Mouse (Mus musculus) E14TG2a.4 (cell line): ENCODE data around the gene Morc3.

Experiments used
- H3K27me3 ChIP-seq: 2 replicates; pipeline ENCODE4 v1.6.1; 2014; ENCODE audit warnings: low read length, control low read depth; ENCODE audit not compliant: insufficient read depth
- H3K36me3 ChIP-seq: 2 replicates; pipeline ENCODE4 v1.6.1; 2014; ENCODE audit warnings: low read length, control low read depth; ENCODE audit not compliant: insufficient read depth
- H3K4me1 ChIP-seq: replicated peaks from 2 replicates; pipeline ENCODE4 v1.6.1; 2014; ENCODE audit warnings: low read depth, low read length, control low read depth
- H3K4me3 ChIP-seq: replicated peaks from 2 replicates; pipeline ENCODE4 v1.5.1; 2014; ENCODE audit warnings: mild to moderate bottlenecking, low read length
- H3K9me3 ChIP-seq: 2 replicates; pipeline ENCODE4 v1.6.1; 2014; ENCODE audit warnings: low read length, control low read depth
- CTCF ChIP-seq: conservative IDR thresholded peaks from 2 replicates; pipeline ENCODE4 v1.5.1; 2014; ENCODE audit warnings: low read length
- NANOG ChIP-seq: IDR thresholded peaks from 2 replicates; pipeline ENCODE4 v1.6.1; 2014; ENCODE audit warnings: borderline replicate concordance, low read length, mixed read lengths
- POU5F1 ChIP-seq: IDR thresholded peaks from 2 replicates; pipeline ENCODE4 v1.6.1; 2014; ENCODE audit warnings: low read length, borderline replicate concordance

Gene Morc3

DNA sequence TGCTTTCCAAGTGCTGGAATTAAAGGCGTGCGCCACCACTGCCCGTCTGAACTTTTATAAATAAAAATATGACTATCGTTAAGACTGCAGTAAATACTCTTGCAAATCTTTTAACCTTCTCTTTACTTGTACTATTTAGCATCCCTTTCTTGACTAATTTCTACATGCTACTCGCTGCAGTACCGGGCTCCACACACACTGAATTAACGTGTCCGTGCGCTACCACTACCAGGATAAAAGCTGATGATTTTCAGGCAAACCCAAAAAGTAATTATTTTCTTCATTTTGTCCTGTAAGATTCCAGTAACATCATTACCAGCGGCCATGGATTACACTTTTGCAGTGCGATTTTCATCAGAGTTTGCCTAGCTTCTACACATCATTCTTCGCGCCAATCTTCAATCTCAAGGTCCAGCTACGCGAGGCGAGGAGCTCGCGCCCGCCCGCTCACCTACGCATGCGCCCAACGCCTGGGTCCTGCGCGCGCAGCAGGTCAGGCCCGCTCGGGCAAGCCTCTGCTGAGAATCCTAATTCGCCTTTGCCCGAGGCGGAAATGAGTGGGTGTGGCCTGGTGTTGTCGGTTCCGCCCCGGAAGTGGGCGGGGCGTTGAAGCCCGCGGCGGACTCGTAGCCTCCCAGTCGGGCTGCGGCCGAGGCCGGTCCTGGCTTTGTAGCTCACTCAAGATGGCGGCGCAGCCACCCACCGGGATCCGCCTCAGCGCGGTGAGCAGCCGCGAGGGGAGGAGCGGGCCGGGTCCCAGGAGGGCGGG lies at the start of gene Morc3:
TSS of gene Morc3 (plus strand) at position 495 of the 769 bp plus-strand sequence.
- no peak for TF ChIP-seq NANOG
- TF ChIP-seq POU5F1, result no peak
- TF ChIP-seq CTCF, result no peak
- H3K27me3 ChIP-seq, result no peaks in the 10 kb centered on the region
- peak within 1 kb of the TSS; percentile 97 for H3K4me3 ChIP-seq
- H3K4me1 ChIP-seq, result peaks cover 66% of the 10 kb centered on the region
- H3K9me3 ChIP-seq, result peaks cover 14% of the 10 kb centered on the region
- H3K36me3 ChIP-seq, result peaks cover 41% of the 10 kb centered on the region

DNA sequence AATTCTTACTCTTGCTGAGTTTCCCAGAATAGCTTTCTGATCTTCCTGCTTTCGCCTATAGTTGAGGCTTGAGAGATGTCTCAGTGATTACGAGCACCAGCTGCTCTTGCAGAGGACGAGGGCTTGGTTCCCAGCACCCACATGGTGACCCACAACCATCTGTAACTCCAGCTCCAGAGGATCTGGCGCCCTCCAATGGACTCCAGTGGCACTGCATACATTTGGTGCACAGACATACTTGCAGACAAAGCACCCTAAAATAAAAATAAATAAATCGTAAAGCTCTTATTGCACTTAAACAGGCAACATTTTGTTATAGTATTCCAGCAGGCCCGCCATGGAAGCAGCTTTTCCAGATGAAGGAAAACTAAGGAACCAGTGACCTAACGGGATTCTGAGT lies 47.7 kb upstream of the Morc3 start:
- Histone ChIP-seq H3K36me3 (peaks cover 62% of the 10 kb centered on the region), H3K4me3 (no peak overlapping the region), H3K9me3 (peaks cover 34% of the 10 kb centered on the region), H3K27me3 (no peaks in the 10 kb centered on the region), H3K4me1 (peaks cover 21% of the 10 kb centered on the region)
- peak; percentile 53 for TF ChIP-seq CTCF
- TF ChIP-seq POU5F1, result no peak
- TF ChIP-seq NANOG, result no peak

DNA sequence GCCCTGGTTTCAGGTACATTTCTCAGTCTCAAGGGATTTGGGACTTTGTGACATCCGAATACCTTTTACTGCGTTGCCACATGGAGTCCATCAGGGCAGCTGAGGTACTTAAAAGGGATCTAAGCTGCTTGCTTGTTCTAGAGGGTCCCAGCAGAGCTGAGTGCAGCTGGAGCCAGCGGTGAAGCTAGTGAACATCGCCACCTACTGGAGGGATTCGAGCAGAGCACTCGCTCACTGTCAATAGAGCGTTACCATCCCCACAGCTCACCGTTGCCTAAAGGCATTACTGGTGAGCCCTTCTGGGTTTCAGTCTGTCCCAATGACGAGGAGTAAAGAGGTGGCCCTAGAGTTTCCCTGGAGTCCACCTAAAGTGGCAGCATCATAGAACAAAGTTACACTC lies 46.1 kb upstream of the Morc3 start:
- TF ChIP-seq NANOG (no peak), POU5F1 (no peak), CTCF (peak; percentile 89)
- peaks cover 61% of the 10 kb centered on the region for H3K36me3 ChIP-seq
- peak overlapping the region; percentile 2; the same call in 1 of the 2 replicates for H3K4me3 ChIP-seq
- H3K9me3 ChIP-seq, result peaks cover 49% of the 10 kb centered on the region
- H3K4me1 ChIP-seq, result peaks cover 23% of the 10 kb centered on the region
- H3K27me3 ChIP-seq, result no peaks in the 10 kb centered on the region

DNA sequence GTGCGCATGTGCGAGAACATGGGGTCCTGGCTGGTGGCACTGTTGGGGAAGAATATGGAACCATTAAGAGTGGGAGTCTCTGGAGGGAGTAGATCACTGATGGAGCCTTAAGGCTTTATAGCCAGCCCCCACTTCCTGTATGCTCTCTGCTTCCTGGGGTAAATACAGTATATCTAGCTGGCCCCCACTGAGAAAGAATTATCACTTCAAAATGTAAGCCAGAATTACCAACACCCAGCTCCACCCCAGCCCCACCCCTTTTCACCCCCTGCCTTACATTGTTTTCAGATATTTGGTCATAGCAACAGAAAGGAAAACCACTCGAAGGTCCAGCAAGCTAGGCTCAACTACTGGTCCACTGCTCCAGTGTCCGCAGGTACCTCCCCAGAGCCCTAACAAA lies 43.5 kb upstream of the Morc3 start:
- peaks cover 55% of the 10 kb centered on the region for H3K9me3 ChIP-seq
- peaks cover 40% of the 10 kb centered on the region for H3K4me1 ChIP-seq
- TF ChIP-seq CTCF (no peak), POU5F1 (no peak), NANOG (no peak)
- H3K27me3 ChIP-seq, result no peaks in the 10 kb centered on the region
- H3K36me3 ChIP-seq, result peaks cover 65% of the 10 kb centered on the region
- H3K4me3 ChIP-seq, result no peak overlapping the region

DNA sequence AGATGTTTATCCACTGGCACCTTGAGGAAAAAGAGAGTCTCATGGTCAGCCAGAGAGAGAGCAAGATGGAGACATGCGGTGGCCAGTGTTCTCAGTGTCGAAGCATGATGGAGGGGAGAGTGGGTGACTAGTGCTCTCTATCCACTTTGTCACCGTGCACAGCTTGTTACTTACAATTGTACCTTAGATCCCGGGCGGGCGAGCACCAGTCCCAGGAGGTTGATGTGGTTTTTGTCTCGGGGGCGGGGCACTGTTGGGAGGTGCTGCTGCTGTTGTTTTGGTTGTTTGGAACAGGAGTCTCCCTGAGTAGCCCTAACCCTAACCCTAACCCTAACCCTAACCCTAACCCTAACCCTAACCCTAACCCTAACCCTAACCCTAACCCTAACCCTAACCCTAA lies 43.0 kb upstream of the Morc3 start:
- Histone ChIP-seq H3K36me3 (peaks cover 66% of the 10 kb centered on the region), H3K4me1 (peaks cover 44% of the 10 kb centered on the region), H3K9me3 (peaks cover 54% of the 10 kb centered on the region), H3K27me3 (no peaks in the 10 kb centered on the region), H3K4me3 (no peak overlapping the region)
- TF ChIP-seq CTCF (no peak), NANOG (no peak), POU5F1 (no peak)

DNA sequence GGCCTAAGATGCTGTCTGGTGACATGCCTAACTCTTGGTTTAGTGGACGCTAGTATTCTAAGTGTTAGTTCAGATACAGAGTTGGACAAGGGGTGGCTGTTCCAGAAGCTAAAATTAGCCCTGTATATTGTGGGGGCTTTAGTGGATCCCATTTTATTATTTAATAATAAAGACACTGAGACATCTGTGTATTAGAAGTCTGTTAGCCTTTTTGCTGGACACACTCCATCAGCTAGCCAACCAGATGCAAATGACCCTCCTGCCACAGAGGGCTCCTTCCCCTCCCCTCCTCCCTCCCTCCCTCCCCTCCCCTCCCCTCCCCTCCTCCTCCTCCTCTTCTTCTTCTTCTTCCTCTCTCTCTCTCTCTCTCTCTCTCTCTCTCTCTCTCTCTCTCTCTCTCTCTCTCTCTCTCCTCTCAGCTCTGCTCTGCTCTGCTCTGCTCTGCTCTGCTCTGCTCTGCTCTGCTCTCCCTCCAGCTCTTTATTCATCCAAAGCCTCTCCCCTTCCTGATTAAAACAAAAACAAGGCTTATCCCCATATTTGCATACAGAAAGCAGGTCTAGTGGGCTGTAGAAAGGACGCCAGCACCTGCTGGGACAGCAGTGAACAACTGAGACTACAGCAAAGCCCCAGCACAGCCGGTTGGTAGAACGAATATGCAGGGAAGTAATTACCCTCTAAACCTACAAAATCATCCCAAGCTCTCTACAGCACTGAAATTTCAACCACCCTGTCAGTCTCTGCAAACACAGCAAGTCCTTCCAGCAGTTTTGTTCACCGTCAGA lies 41.8 kb upstream of the Morc3 start:
- peaks cover 54% of the 10 kb centered on the region for H3K4me1 ChIP-seq
- TF ChIP-seq POU5F1 (no peak), NANOG (no peak), CTCF (no peak)

DNA sequence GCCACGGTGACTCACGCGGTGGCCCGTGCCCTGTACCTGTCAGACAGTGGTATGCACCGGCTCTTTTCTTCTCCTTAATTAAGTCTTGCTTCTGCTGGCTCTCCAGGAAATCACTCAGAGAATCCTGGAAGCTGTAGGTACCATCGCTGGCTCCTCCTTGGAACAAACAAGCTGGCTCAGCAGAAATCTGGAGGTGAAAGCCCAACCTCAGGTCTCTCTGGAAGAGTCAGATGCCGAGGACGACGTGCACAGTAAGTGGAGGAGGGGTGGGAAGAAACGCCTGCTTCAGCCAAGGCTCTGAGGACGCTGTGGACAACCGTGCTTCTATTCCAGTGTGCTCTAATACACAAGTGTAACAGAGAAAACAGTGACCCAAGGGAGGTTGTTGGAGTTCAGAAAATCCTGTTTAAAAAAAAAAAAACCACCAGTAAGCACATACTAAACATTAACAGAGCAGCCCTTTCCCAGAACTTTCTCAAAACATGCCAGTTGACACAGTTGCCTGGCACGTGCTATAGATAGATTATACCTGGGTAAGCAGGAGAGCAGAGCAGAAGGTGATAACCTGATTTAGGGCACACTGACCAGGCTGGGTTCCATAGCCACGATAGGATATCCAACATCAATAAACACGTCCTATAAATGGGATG lies 38.8 kb upstream of the Morc3 start:
- peak overlapping the region; percentile 71 for H3K4me3 ChIP-seq
- no peaks in the 10 kb centered on the region for H3K27me3 ChIP-seq
- H3K4me1 ChIP-seq, result peaks cover 70% of the 10 kb centered on the region
- H3K36me3 ChIP-seq, result peaks cover 54% of the 10 kb centered on the region
- peaks cover 30% of the 10 kb centered on the region for H3K9me3 ChIP-seq
- no peak for TF ChIP-seq CTCF
- no peak for TF ChIP-seq POU5F1

More for the DNA sequence above, 41.8 kb upstream of the Morc3 start:
- H3K4me3 ChIP-seq, result peak overlapping the region; percentile 33; the same call in 1 of the 2 replicates
- H3K36me3 ChIP-seq, result peaks cover 64% of the 10 kb centered on the region
- H3K27me3 ChIP-seq, result no peaks in the 10 kb centered on the region
- H3K9me3 ChIP-seq, result peaks cover 48% of the 10 kb centered on the region

DNA sequence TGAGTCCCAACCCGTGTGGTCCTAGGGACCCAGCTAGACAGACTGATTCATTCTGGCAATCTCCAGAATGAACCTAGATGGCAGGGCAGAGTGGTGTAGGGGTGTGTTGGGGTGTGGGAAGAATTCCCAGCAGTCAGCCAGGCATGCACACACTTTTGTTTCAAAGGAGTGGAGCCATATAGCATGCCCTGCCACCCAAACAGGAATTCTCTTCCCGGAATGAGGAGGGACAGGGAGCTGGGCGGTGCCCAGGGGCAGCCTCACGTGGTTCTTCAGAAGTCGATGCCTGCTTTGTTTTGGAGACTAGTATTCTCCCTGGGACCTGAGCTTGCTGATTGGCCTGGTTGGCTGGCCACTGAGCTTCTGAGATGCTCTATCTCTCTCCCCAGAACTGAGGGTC lies 37.1 kb upstream of the Morc3 start:
- H3K9me3 ChIP-seq, result peaks cover 15% of the 10 kb centered on the region
- no peaks in the 10 kb centered on the region; the same call in 1 of the 2 replicates for H3K27me3 ChIP-seq
- H3K4me3 ChIP-seq, result peak overlapping the region; percentile 71
- peaks cover 79% of the 10 kb centered on the region for H3K4me1 ChIP-seq
- no peak for TF ChIP-seq CTCF
- no peak for TF ChIP-seq POU5F1
- TF ChIP-seq NANOG, result no peak
- peaks cover 41% of the 10 kb centered on the region for H3K36me3 ChIP-seq
